Mouse (Mus musculus) granulocyte monocyte progenitor cell, adult 5-6 weeks (primary cell): ENCODE data around the gene Zcchc17. TPM values are rescaled to one million over a fixed set of nuclear protein-coding genes. Genes with fewer than 3 reads are reported as not detected.

ENCODE experiments used
- ATAC-seq: replicated peaks from 2 replicates; pipeline ENCODE4 v1.8.0; 2016; ENCODE audit warnings: mild to moderate bottlenecking, moderate TSS enrichment, inconsistent platforms; ENCODE audit not compliant: poor library complexity, severe bottlenecking
- total RNA-seq, 2 experiments: library from RNA; stranded (forward) in 1 of 2; stranded (reverse) in 1 of 2; fragments of 200-712, 200-1000 nt in 1 of 2; fragments of >200 nt in 1 of 2; fragmentation: Nextera tagmentation in 1 of 2; gene quantifications; 2 replicates each; pipeline ENCODE4 v1.2.3; 2014 to 2017

Gene Zcchc17
- total RNA-seq, 2 experiments from 2014 or later = 45.7 to 150 TPM

GRCm38 (mm10) chr4:130294513-130294912, 65.2 kb downstream of the Zcchc17 start:
- ATAC-seq = no peak

DNA sequence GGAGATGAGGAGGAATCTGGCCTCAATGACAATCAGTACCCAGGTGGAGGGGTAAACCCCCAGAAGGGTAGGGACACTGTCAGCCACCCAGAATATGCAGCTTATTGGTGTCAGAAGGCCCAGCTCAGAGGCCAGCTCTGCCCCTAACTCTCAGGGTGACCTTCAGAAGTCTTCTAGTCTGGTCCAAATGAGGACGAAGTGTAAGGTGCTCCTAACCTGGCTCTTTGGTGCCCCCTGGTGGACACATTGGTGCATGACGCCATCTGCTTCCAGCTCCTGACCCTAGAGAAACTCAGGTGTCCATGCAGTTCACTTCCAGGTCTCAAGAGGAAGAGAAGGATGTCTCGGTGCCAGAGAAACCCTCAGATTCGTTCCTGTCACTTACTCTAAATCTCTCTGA, 67.5 kb downstream of the Zcchc17 start:
- peak; percentile 73 for ATAC-seq

- peak; percentile 52; the same call in 1 of the 2 replicates for ATAC-seq
Measured at GRCm38 (mm10) chr4:130289824-130290223, 69.9 kb downstream of the Zcchc17 start.

- ATAC-seq = no peak
Measured at GRCm38 (mm10) chr4:130286531-130286930, 73.2 kb downstream of the Zcchc17 start.

GRCm38 (mm10) chr4:130283826-130284225, 75.9 kb downstream of the Zcchc17 start:
- peak; percentile 88 for ATAC-seq

DNA sequence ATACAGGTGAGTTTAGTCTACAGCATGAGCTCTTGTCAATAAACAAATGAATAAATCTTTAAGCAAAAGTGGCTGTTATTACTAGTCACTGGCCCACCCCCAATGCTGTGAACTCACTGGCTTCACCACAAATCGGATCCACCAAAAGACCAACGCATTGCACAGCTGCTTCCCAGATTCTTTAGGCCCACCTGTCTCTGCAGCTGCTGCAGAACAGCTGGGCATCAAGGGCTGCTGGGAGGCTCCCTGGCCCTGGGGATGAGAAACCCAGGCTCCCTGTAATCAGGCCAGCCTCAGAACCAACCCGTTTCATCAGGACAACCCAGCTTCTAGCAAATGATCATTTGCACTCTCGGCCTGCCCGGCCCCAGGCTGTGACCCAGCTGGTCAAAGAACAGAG, 76.9 kb downstream of the Zcchc17 start:
- ATAC-seq = no peak

DNA sequence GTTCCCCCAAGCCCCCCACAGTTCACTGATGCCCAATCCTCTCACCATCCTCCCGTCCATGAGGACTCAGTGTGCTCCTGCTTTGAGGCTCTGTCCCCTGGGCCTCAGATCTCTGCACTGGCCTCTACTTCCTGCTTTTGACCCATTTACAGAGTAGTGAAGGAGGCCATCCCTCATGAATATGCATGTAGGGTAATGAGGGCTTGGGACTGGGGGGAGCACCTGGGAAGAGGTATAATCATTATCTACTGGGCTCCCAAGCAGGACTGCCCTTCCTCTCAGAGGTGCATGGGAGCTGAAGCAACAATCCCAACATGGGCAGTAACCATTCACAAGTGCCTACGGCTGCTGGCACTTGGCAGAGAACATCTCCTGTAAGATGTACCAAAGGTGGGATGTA, 80.6 kb downstream of the Zcchc17 start, which contains the start of gene Serinc2:
Gene Serinc2, minus strand, starts transcription at position 101 of the 400 bp plus-strand sequence.
- ATAC-seq = no peak

DNA sequence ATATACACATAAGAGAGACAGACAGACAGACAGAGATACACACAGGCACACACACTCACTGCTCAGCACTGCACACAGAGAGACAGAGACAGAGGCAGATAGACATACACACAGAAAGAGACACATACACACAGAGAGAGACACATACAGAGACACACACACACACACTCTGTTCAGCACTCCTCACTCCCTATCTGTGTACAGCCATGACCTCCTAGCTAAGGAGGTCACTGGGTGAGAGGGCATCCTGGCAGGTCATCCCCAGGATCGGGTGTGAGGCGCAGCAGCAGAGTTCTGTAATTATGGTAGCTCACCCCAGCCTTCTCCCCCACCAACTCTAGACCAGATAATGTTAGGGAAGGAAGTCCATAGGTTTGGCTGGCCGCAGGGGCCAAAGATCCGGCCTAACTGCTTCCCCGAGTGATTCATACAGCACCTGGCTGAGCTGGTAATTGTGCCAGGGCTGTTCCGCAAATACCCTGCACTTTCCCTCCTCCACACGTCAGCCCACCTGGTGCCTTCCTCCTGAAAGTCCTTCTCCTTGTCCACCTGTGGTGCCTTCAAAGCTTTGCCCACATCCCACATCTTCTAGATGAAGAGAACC, 83.1 kb downstream of the Zcchc17 start:
- ATAC-seq = peak; percentile 38

- no peak for ATAC-seq
Measured at GRCm38 (mm10) chr4:130275823-130276105, 84.0 kb downstream of the Zcchc17 start.

GRCm38 (mm10) chr4:130275016-130275822, 84.5 kb downstream of the Zcchc17 start:
- no peak for ATAC-seq

DNA sequence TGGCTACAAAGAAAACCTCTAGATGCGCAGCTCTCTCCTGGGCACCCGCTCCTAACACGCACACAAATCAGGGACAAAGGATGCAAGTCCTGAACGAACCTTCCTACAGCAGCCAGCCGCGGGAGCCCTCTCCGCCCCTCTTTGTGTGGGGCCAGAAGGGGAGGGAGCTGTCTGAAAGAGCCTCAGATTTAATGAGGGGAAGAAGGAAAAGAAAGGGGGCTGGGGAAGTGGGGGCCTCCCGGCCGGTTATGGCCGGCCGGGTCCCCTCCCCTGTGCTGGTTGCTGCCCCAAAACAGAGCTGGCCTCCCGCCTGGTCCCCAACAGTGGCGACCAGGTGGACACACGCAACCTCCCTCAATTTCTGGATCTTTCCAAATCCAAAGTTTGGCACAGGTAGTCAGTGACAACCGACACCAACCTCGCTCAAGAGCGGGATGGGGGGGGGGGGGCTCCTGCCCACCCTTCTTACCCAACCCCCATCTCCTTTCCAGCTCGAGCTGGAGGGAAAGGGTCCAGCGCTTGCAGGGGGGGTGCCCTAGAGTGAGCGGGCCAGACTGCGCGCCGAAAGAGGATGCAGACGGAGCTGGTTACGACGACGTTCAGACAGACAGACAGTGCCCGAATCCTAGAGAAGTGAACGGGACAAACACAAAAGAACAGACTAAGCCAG, 85.3 kb downstream of the Zcchc17 start:
- no peak for ATAC-seq

DNA sequence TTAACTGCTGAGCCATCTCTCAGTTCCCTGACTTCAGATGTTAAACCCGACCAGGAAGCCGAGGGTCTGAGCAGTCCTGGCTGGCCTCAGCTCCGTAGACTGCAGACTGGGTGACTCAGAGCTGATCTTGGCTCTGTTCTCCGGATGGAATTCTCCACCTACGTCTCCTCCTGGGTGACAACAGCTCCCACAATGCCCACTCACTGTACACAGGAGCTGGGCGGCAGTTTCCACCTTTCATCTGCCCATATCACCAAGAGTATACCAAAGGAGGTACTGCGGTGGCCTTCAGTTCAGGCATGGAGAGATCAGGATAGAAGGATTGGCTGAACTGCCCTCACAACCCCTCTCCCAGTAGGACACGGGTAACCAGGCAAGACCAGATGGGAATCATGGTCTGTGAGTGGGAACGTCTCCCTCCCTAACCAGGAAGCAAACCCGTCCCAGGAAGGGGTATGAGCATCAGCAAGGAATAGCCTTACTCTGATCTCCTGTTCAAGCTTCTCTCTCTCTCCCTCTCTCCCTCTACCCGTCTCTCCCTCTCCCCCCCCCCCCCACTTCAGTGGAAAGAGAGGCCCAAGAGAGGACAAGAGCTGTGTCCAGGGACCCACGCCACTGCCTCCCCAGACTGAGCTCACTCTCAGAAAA, 85.9 kb downstream of the Zcchc17 start:
- ATAC-seq = no peak

DNA sequence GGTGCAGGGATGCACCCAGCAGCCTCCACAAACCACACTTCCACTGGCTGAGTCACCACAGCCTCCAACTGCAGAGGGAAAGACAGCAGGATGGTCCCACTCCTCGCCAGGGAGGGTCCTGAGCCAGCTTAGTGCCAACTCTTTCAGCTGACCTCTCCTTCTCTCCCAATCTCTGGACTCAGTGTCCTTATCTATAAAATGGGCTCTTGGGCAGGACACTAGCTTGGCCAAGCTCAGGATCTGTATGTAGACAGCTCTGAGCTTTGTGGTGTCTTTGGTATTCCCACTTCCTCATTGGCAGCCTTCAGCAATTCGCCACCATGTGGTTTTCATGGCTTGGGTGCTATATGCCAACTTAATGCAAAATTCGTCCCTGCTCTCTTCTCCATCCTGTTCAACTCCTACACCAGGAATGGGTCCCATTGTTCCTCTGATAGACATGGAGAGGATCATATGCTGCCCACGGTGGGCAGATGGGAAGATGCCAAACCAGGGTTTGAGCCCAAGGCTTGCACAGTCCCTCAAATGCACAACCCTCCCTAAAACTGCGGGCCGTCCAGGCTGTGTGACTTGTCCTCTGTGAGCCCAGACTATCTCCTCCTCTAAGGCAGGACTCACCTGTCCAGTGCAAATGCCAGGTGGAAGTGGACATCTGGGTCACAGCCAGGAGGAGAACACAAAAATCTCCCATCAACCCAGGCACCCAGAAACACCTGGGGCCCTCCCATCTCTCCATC, 89.0 kb downstream of the Zcchc17 start:
- peak; percentile 63 for ATAC-seq

GRCm38 (mm10) chr4:130270089-130270488, 89.7 kb downstream of the Zcchc17 start:
- no peak for ATAC-seq

- no peak for ATAC-seq
Measured at GRCm38 (mm10) chr4:130268736-130269135, 91.0 kb downstream of the Zcchc17 start.

GRCm38 (mm10) chr4:130267069-130267468, 92.7 kb downstream of the Zcchc17 start:
- ATAC-seq = no peak

GRCm38 (mm10) chr4:130266601-130267000, 93.1 kb downstream of the Zcchc17 start:
- ATAC-seq = no peak
